Mouse (Mus musculus) T-cell, adult 2 months (primary cell): ENCODE results near the gene Itgb4.

Source experiments
- DNase-seq: peaks from one replicate; pipeline ENCODE4 v3.0.0; 2022; ENCODE audit warnings: low spot score

The Itgb4 gene

GRCm38 (mm10) chr11:115970006-115970673 lies 4.4 kb upstream of the Itgb4 start:
- DNase-seq = no peak

GRCm38 (mm10) chr11:115971016-115971415 lies 3.5 kb upstream of the Itgb4 start:
- DNase-seq = no peak

- no peak for DNase-seq
Measured at GRCm38 (mm10) chr11:115975083-115975420, 543 bp downstream of the Itgb4 start.

- DNase-seq = no peak
Measured at GRCm38 (mm10) chr11:115975544-115975943, 1.0 kb downstream of the Itgb4 start.

GRCm38 (mm10) chr11:115982472-115982871 lies 8.0 kb downstream of the Itgb4 start:
- DNase-seq = no peak

GRCm38 (mm10) chr11:115983291-115983690 lies 8.8 kb downstream of the Itgb4 start:
- DNase-seq = no peak

GRCm38 (mm10) chr11:115989686-115990085 lies 15.2 kb downstream of the Itgb4 start:
- no peak for DNase-seq

GRCm38 (mm10) chr11:115992098-115992497 lies 17.6 kb downstream of the Itgb4 start:
- no peak for DNase-seq

GRCm38 (mm10) chr11:115995256-115995655 lies 20.7 kb downstream of the Itgb4 start:
- no peak for DNase-seq

GRCm38 (mm10) chr11:115997047-115997446 lies 22.5 kb downstream of the Itgb4 start:
- DNase-seq = no peak

- DNase-seq = no peak
Measured at GRCm38 (mm10) chr11:115997662-115998061, 23.2 kb downstream of the Itgb4 start.

- DNase-seq = no peak
Measured at GRCm38 (mm10) chr11:115999027-115999426, 24.5 kb downstream of the Itgb4 start.

GRCm38 (mm10) chr11:115999538-116000143 lies 25.1 kb downstream of the Itgb4 start:
- DNase-seq = peak; percentile 73

GRCm38 (mm10) chr11:116000607-116001006 lies 26.1 kb downstream of the Itgb4 start:
- no peak for DNase-seq

GRCm38 (mm10) chr11:116001725-116002124 lies 27.2 kb downstream of the Itgb4 start:
- no peak for DNase-seq

GRCm38 (mm10) chr11:116002894-116003293 lies 28.4 kb downstream of the Itgb4 start:
- no peak for DNase-seq

GRCm38 (mm10) chr11:116004186-116004823 lies 29.8 kb downstream of the Itgb4 start:
- DNase-seq = no peak

GRCm38 (mm10) chr11:116004840-116005700 lies 30.6 kb downstream of the Itgb4 start:
- DNase-seq = peak; percentile 54

- DNase-seq = no peak
Measured at GRCm38 (mm10) chr11:116005701-116006419, 31.4 kb downstream of the Itgb4 start.

- DNase-seq = no peak
Measured at GRCm38 (mm10) chr11:116007095-116007850, 32.8 kb downstream of the Itgb4 start.

- no peak for DNase-seq
Measured at GRCm38 (mm10) chr11:116008411-116008810, 33.9 kb downstream of the Itgb4 start.
